10 mouse cellular contexts compared by ENCODE assay signal in the genomic region with DNA sequence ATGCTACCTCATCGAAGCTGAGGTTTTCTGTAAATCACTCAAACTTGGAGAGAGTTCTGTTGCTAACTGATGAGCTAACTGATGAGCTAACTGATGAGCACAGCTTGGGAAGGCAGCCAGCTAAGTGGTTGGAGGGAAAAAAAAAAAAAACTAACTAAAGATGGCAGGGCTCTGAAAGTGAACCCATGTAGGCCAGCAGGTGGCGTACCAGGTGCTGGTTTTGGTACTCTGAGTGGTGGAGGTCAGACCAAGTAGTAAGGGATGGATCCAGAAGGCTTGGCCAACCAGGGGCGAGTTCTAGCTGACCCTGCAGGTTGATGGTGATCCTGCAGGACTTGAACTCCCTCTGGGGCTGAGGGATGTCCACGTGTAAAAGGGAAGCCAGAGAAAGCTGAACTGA.
DNase-seq lines count a peak whose midpoint lies in the region; ATAC-seq and TF ChIP-seq lines count a peak whose summit lies in the region.
"Had no signal": no experiment of that assay in that cellular context is flagged by ENCODE, and none has a peak within 500 bp of the region (broad histone marks: within the 10 kb centered on the region; RNA-seq: fewer than 3 reads in every experiment).

No protein-coding gene starts in this region.

- no peak for ATAC-seq in Patski

- no peak for TF ChIP-seq POLR2A in testis, adult 2 months (IDR thresholded peaks at IDR 0.05; ENCODE audit: control insufficient read depth, low read depth, low read length)

- H3K27ac ChIP-seq in testis, adult 2 months (ENCODE audit: control insufficient read depth, insufficient read depth, low read depth, low read length) = no peak overlapping the region
- H3K27ac ChIP-seq: embryonic facial prominence, embryonic 13.5 days; limb, embryonic 15.5 days had no signal

- CTCF ChIA-PET in Patski (lab: Charles Lee) = interaction anchor here (0.7 to 1.9 kb wide), 8 partner anchors 9 to 79 kb away, joined by 3 to 7 read pairs (median 4); no protein-coding TSS in a partner anchor

- no peaks in the 10 kb centered on the region for H3K36me3 ChIP-seq in testis, adult 2 months (ENCODE audit: control insufficient read depth, insufficient read depth, low read length)
- H3K36me3 ChIP-seq: embryonic facial prominence, embryonic 13.5 days; limb, embryonic 15.5 days had no signal

- in situ Hi-C loops in Patski (cut with MboI; ENCODE audit: low pct_unique_long_range_greater_than_20kb) = no loop called here

- POLR2A ChIA-PET in Patski (lab: Charles Lee) = no interaction called here

- H3K27me3 ChIP-seq in Patski = no peaks in the 10 kb centered on the region
- no peaks in the 10 kb centered on the region for H3K27me3 ChIP-seq in testis, adult 2 months (ENCODE audit: control insufficient read depth, insufficient read depth, low read length)
- H3K27me3 ChIP-seq: embryonic facial prominence, embryonic 13.5 days; limb, embryonic 15.5 days had no signal

- no peaks in the 10 kb centered on the region for H3K4me1 ChIP-seq in testis, adult 2 months (ENCODE audit: control insufficient read depth, insufficient read depth, low read length)
- H3K4me1 ChIP-seq: embryonic facial prominence, embryonic 13.5 days; limb, embryonic 15.5 days had no signal

- TF ChIP-seq CTCF in Patski (IDR thresholded peaks at IDR 0.05) = peak; percentile 60
- peak; percentile 35; the same call in 1 of the 2 replicates for TF ChIP-seq CTCF in testis, adult 2 months (IDR thresholded peaks at IDR 0.05; ENCODE audit: control insufficient read depth, insufficient read depth, insufficient replicate concordance, low read depth, low read length)

- no peak overlapping the region for H3K4me3 ChIP-seq in testis, adult 2 months (ENCODE audit: control insufficient read depth, low read depth, low read length)
- H3K4me3 ChIP-seq: embryonic facial prominence, embryonic 13.5 days; limb, embryonic 15.5 days had no signal

- DNase-seq in left cerebral cortex, adult 18-20 months (ENCODE audit: low spot score in 2 of 2) = peak; percentile 8
- no peak for DNase-seq in left cerebral cortex, adult 8-10 months (ENCODE audit: low spot score in 2 of 2)
- DNase-seq in Patski (ENCODE audit: low read depth, low spot score) = peak; percentile 19
- DNase-seq in embryo, embryonic 11 days = peak; percentile 54
- DNase-seq in kidney, adult 9 months = peak; percentile 54
- DNase-seq in lung, postnatal 25 days (ENCODE audit: low spot score) = peak; percentile 70
- no peak for DNase-seq in layer of hippocampus, adult 11-12 months (ENCODE audit: low spot score)

Comparison
In these comparisons a context has a peak if more than half of its experiments do, and no peak if none do; other contexts are left out.
1. DNase-seq: peak in left cerebral cortex, adult 18-20 months (2 of 2), Patski (single experiment), embryo, embryonic 11 days (single experiment), kidney, adult 9 months (single experiment) and lung, postnatal 25 days (single experiment); none in left cerebral cortex, adult 8-10 months (0 of 2) and layer of hippocampus, adult 11-12 months (single experiment).